Mouse (Mus musculus) embryonic fibroblast, embryonic 13.5 days (primary cell): ENCODE measurements around the gene Wdr86.

Experiments
- CTCF ChIP-seq: IDR thresholded peaks from 2 replicates; pipeline ENCODE4 v1.5.1; 2011; ENCODE audit warnings: mild to moderate bottlenecking, control low read depth, low read length, moderate library complexity, borderline replicate concordance; ENCODE audit not compliant: insufficient read depth
- POLR2A ChIP-seq: IDR thresholded peaks from 2 replicates; pipeline ENCODE4 v1.6.1; 2011; ENCODE audit warnings: low read depth, mild to moderate bottlenecking, control low read depth, low read length, moderate library complexity

GRCm38 (mm10) chr5:24741172-24741885 lies 10.8 kb upstream of the Wdr86 start:
- TF ChIP-seq CTCF: no peak
- TF ChIP-seq POLR2A: no peak
